Mouse (Mus musculus) midbrain, embryonic 11.5 days (tissue): Measurements from ENCODE around the gene Dnajc27. TPM values are rescaled to one million over a fixed set of nuclear protein-coding genes. Genes with fewer than 3 reads are reported as not detected.

Experiments used
- ATAC-seq: fragments of 200-750 bp; cut with Nextera tagmentation; 2 replicates; pipeline ENCODE4 v1.8.0; 2017; ENCODE audit warnings: moderate TSS enrichment, moderate library complexity; ENCODE audit not compliant: low FRiP score
- DNase-seq: peaks from one replicate; pipeline ENCODE4 v3.0.0; 2015; ENCODE audit warnings: low spot score; ENCODE audit errors: missing footprints
- H3K27ac ChIP-seq: fragments of 300-500 bp; sonication (generic); 2 replicates; pipeline ENCODE4 v1.5.1; 2014; ENCODE audit warnings: low read depth, low read length
- H3K27me3 ChIP-seq: fragments of 300-500 bp; sonication (generic); 2 replicates; pipeline ENCODE4 v1.6.1; 2014; ENCODE audit warnings: mild to moderate bottlenecking, low read length, moderate library complexity, mixed read lengths; ENCODE audit not compliant: control insufficient read depth, insufficient read depth
- H3K36me3 ChIP-seq: fragments of 300-500 bp; sonication (generic); 2 replicates; pipeline ENCODE4 v1.6.1; 2014; ENCODE audit warnings: mild to moderate bottlenecking, low read length, moderate library complexity, mixed read lengths; ENCODE audit not compliant: control insufficient read depth, insufficient read depth
- H3K4me1 ChIP-seq: fragments of 300-500 bp; sonication (generic); 2 replicates; pipeline ENCODE4 v1.6.1; 2014; ENCODE audit warnings: low read length; ENCODE audit not compliant: control insufficient read depth, insufficient read depth
- H3K4me2 ChIP-seq: fragments of 300-500 bp; sonication (generic); 2 replicates; pipeline ENCODE4 v1.6.1; 2014; ENCODE audit warnings: mild to moderate bottlenecking, moderate library complexity
- H3K4me3 ChIP-seq: fragments of 300-500 bp; sonication (generic); 2 replicates; pipeline ENCODE4 v1.5.1; 2014; ENCODE audit warnings: low read depth, low read length
- H3K9ac ChIP-seq: fragments of 300-500 bp; sonication (generic); 2 replicates; pipeline ENCODE4 v1.6.1; 2014; ENCODE audit warnings: low read length
- H3K9me3 ChIP-seq: fragments of 300-500 bp; sonication (generic); 2 replicates; pipeline ENCODE4 v1.6.1; 2016; ENCODE audit warnings: low read length; ENCODE audit not compliant: control insufficient read depth
- WGBS: fragments of 180-500 bp; shearing (Covaris S2); extraction: QIAGEN DNeasy Blood & Tissue Kit; methylation state at CpG from one replicate; pipeline ENCODE4 v1.1.7; 2014; 5-methylcytosine and 5-hydroxymethylcytosine counted together
- polyA plus RNA-seq: library from polyadenylated mRNA; unstranded; fragments of >200 nt; fragmentation: Nextera tagmentation; extraction: Ambion mirVana; gene quantifications from 2 replicates; pipeline ENCODE4 v1.2.1, GENCODE M21; 2014

The Dnajc27 gene
- polyA plus RNA-seq: 9.9 and 11.4 TPM in 2 replicates

GRCm38 (mm10) chr12:4082132-4083001, at the start of gene Dnajc27:
Gene Dnajc27, plus strand, starts transcription at chr12:4082583.
- H3K4me2 ChIP-seq: peak within 1 kb of the TSS; percentile 60
- peak within 1 kb of the TSS; percentile 52 for H3K4me3 ChIP-seq
- H3K9ac ChIP-seq: peak within 1 kb of the TSS; percentile 85
- peaks cover 7% of the 10 kb centered on the region; the same call in 1 of the 2 replicates for H3K36me3 ChIP-seq
- peaks cover 5% of the 10 kb centered on the region for H3K4me1 ChIP-seq
- WGBS: 5% methylated on average over 59 of the region's 59 CpGs
- H3K27ac ChIP-seq: peak within 1 kb of the TSS; percentile 95
- no peaks in the 10 kb centered on the region for H3K9me3 ChIP-seq
- peak; percentile 97 for ATAC-seq
- no peaks in the 10 kb centered on the region for H3K27me3 ChIP-seq
- DNase-seq: peak; percentile 100

GRCm38 (mm10) chr12:4036157-4036556, 46.2 kb upstream of the Dnajc27 start:
- Histone ChIP-seq H3K9me3 (no peaks in the 10 kb centered on the region), H3K9ac (no peak overlapping the region), H3K36me3 (no peaks in the 10 kb centered on the region), H3K4me3 (no peak overlapping the region), H3K4me1 (peaks cover 12% of the 10 kb centered on the region), H3K27me3 (peaks cover 4% of the 10 kb centered on the region; the same call in 1 of the 2 replicates), H3K4me2 (no peak overlapping the region), H3K27ac (no peak overlapping the region)
- DNase-seq: no peak
- no peak for ATAC-seq
- 85% methylated on average over 5 of the region's 5 CpGs for WGBS

- H3K4me3 ChIP-seq: peak overlapping the region; percentile 82
- DNase-seq (no peak), ATAC-seq (no peak)
- H3K27me3 ChIP-seq: peaks cover 4% of the 10 kb centered on the region; the same call in 1 of the 2 replicates
- no peaks in the 10 kb centered on the region for H3K36me3 ChIP-seq
- 28% methylated on average over 5 of the region's 5 CpGs for WGBS
- peaks cover 12% of the 10 kb centered on the region for H3K4me1 ChIP-seq
- peak overlapping the region; percentile 81 for H3K4me2 ChIP-seq
- no peaks in the 10 kb centered on the region for H3K9me3 ChIP-seq
- peak overlapping the region; percentile 91 for H3K9ac ChIP-seq
- no peak overlapping the region for H3K27ac ChIP-seq
Measured at GRCm38 (mm10) chr12:4037511-4037910, 44.9 kb upstream of the Dnajc27 start.

- H3K4me3 ChIP-seq: peak within 1 kb of the TSS; percentile 82
- H3K27me3 ChIP-seq: peaks cover 4% of the 10 kb centered on the region; the same call in 1 of the 2 replicates
- H3K27ac ChIP-seq: no peak within 1 kb of the TSS
Measured at GRCm38 (mm10) chr12:4038061-4039041, 44.0 kb upstream of the Dnajc27 start, which contains the start of gene Efr3b. Gene Efr3b, minus strand, starts transcription at chr12:4038915.

GRCm38 (mm10) chr12:4039046-4039445, 43.3 kb upstream of the Dnajc27 start:
- Histone ChIP-seq H3K4me2 (peak overlapping the region; percentile 81), H3K4me3 (peak overlapping the region; percentile 82), H3K4me1 (peaks cover 12% of the 10 kb centered on the region), H3K27me3 (peaks cover 4% of the 10 kb centered on the region; the same call in 1 of the 2 replicates), H3K9me3 (no peaks in the 10 kb centered on the region), H3K27ac (no peak overlapping the region), H3K9ac (peak overlapping the region; percentile 91; the same call in 1 of the 2 replicates), H3K36me3 (no peaks in the 10 kb centered on the region)
- DNase-seq (no peak), ATAC-seq (no peak)
- 2% methylated on average over 13 of the region's 13 CpGs for WGBS

More at GRCm38 (mm10) chr12:4038061-4039041, 44.0 kb upstream of the Dnajc27 start, which contains the start of gene Efr3b:
- Histone ChIP-seq H3K9me3 (no peaks in the 10 kb centered on the region), H3K9ac (peak within 1 kb of the TSS; percentile 91), H3K4me1 (peaks cover 12% of the 10 kb centered on the region), H3K4me2 (peak within 1 kb of the TSS; percentile 81), H3K36me3 (no peaks in the 10 kb centered on the region)
- under 1% methylated on average over 69 of the region's 78 CpGs for WGBS
- ATAC-seq (peak; percentile 97), DNase-seq (peak; percentile 98)

- WGBS: 82% methylated on average over 5 of the region's 5 CpGs
- no peak overlapping the region for H3K27ac ChIP-seq
- no peaks in the 10 kb centered on the region for H3K9me3 ChIP-seq
Measured at GRCm38 (mm10) chr12:4042411-4042810, 40.0 kb upstream of the Dnajc27 start.

GRCm38 (mm10) chr12:4045992-4046391, 36.4 kb upstream of the Dnajc27 start:
- no peaks in the 10 kb centered on the region for H3K27me3 ChIP-seq
- no peak overlapping the region for H3K4me2 ChIP-seq
- H3K9me3 ChIP-seq: no peaks in the 10 kb centered on the region
- H3K4me3 ChIP-seq: no peak overlapping the region
- no peaks in the 10 kb centered on the region for H3K36me3 ChIP-seq
- H3K27ac ChIP-seq: no peak overlapping the region
- 80% methylated on average over 1 of the region's 1 CpGs for WGBS
- no peak overlapping the region for H3K9ac ChIP-seq
- no peak for DNase-seq
- H3K4me1 ChIP-seq: no peaks in the 10 kb centered on the region
- no peak for ATAC-seq

More at GRCm38 (mm10) chr12:4042411-4042810, 40.0 kb upstream of the Dnajc27 start:
- DNase-seq: no peak
- no peak overlapping the region for H3K4me3 ChIP-seq
- H3K27me3 ChIP-seq: no peaks in the 10 kb centered on the region; the same call in 1 of the 2 replicates
- H3K4me1 ChIP-seq: peaks cover 8% of the 10 kb centered on the region
- no peak for ATAC-seq
- no peaks in the 10 kb centered on the region for H3K36me3 ChIP-seq
- H3K9ac ChIP-seq: no peak overlapping the region
- no peak overlapping the region for H3K4me2 ChIP-seq

- Histone ChIP-seq H3K27ac (no peak overlapping the region), H3K9ac (no peak overlapping the region), H3K4me1 (no peaks in the 10 kb centered on the region), H3K36me3 (no peaks in the 10 kb centered on the region), H3K4me2 (no peak overlapping the region), H3K27me3 (no peaks in the 10 kb centered on the region), H3K9me3 (no peaks in the 10 kb centered on the region), H3K4me3 (no peak overlapping the region)
- DNase-seq: no peak
- ATAC-seq: no peak
- 48% methylated on average over 6 of the region's 6 CpGs for WGBS
Measured at GRCm38 (mm10) chr12:4048031-4048430, 34.4 kb upstream of the Dnajc27 start.
